Mouse (Mus musculus) liver, postnatal 0 days (tissue): ENCODE data around the gene Cask. TPM values are rescaled to one million over a fixed set of nuclear protein-coding genes. Genes with fewer than 3 reads are reported as not detected.

ENCODE experiments used
- ATAC-seq: fragments of 200-750 bp; cut with Nextera tagmentation; 2 replicates; pipeline ENCODE4 v1.8.0; 2017; ENCODE audit warnings: mild to moderate bottlenecking, moderate library complexity
- DNase-seq: peaks from one replicate; pipeline ENCODE4 v3.0.0-alpha.2; 2016
- H3K27ac ChIP-seq: fragments of 300-500 bp; sonication (generic); 2 replicates; pipeline ENCODE4 v1.5.1; 2014; ENCODE audit warnings: antibody characterized with exemption, moderate library complexity, mild to moderate bottlenecking, low read depth
- H3K27me3 ChIP-seq: fragments of 300-500 bp; sonication (generic); 2 replicates; pipeline ENCODE4 v1.6.1; 2014; ENCODE audit warnings: low read length, control low read depth, mixed read lengths; ENCODE audit not compliant: insufficient read depth
- H3K36me3 ChIP-seq: fragments of 300-500 bp; sonication (generic); replicated peaks from 2 replicates; pipeline ENCODE4 v1.6.1; 2014; ENCODE audit warnings: mild to moderate bottlenecking, control low read depth, low read length, moderate library complexity, mixed read lengths; ENCODE audit not compliant: insufficient read depth
- H3K4me1 ChIP-seq: fragments of 300-500 bp; sonication (generic); 2 replicates; pipeline ENCODE4 v1.6.1; 2014; ENCODE audit warnings: antibody characterized with exemption, mild to moderate bottlenecking, control low read depth; ENCODE audit not compliant: insufficient read depth
- H3K4me2 ChIP-seq: fragments of 300-500 bp; sonication (generic); 2 replicates; pipeline ENCODE4 v1.6.1; 2014; ENCODE audit warnings: low read depth, mild to moderate bottlenecking, low read length, moderate library complexity, mixed read lengths
- H3K4me3 ChIP-seq: fragments of 300-500 bp; sonication (generic); 2 replicates; pipeline ENCODE4 v1.5.1; 2014; ENCODE audit warnings: low read depth, low read length
- H3K9ac ChIP-seq: fragments of 300-500 bp; sonication (generic); replicated peaks from 2 replicates; pipeline ENCODE4 v1.6.1; 2014; ENCODE audit warnings: mild to moderate bottlenecking, moderate library complexity
- H3K9me3 ChIP-seq: fragments of 300-500 bp; sonication (generic); 2 replicates; pipeline ENCODE4 v1.6.1; 2016; ENCODE audit warnings: mild to moderate bottlenecking, control low read depth, low read length, mixed read lengths
- CTCF ChIP-seq: sonication (generic); IDR thresholded peaks from 2 replicates; pipeline ENCODE4 v1.5.1; 2016; ENCODE audit warnings: antibody characterized with exemption, low read depth
- EP300 ChIP-seq: IDR thresholded peaks from 2 replicates; pipeline ENCODE4 v1.6.1; 2016; ENCODE audit warnings: antibody characterized with exemption, low read depth, mild to moderate bottlenecking
- WGBS: fragments of 180-500 bp; shearing (Covaris S2); extraction: QIAGEN DNeasy Blood & Tissue Kit; methylation state at CpG from one replicate; pipeline ENCODE4 v1.1.7; 2014; ENCODE audit not compliant: insufficient replicate concordance; 5-methylcytosine and 5-hydroxymethylcytosine counted together
- microRNA-seq: library from miRNA; unstranded; fragments of <30 nt; microRNA quantifications from one replicate; pipeline ENCODE4, GENCODE M21; 2016
- polyA plus RNA-seq: library from polyadenylated mRNA; unstranded; fragments of >200 nt; fragmentation: Nextera tagmentation; extraction: Ambion mirVana; gene quantifications from 2 replicates; pipeline ENCODE4 v1.2.1, GENCODE M21; 2015

The Cask gene
- polyA plus RNA-seq, 1 experiment from 2014 or later: 1.9 TPM

DNA sequence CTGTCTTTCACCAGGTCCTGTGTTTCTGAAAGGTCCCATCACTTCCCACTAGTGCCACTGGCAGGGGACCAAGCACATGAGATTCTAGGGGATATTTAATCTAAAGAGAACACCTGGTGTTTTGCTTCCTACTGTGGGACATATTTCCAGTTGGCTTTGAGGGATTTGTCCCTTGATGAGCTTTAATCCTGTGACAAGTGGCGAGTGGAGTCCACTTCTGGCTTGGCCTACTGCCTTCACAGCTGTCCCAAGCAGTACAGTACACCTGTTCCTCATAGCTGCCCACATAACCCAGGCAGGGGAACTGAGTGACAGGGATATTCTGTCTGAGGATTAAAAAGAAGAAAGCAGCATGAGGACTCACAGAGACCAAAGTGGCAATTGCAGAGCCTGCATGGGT lies 375.8 kb downstream of the Cask start:
- 52% methylated on average over 1 of the region's 1 CpGs for WGBS
- ATAC-seq (no peak), DNase-seq (no peak)
- Histone ChIP-seq H3K4me1 (no peaks in the 10 kb centered on the region), H3K9me3 (no peaks in the 10 kb centered on the region), H3K4me2 (no peak overlapping the region), H3K4me3 (no peak overlapping the region), H3K27ac (no peak overlapping the region), H3K36me3 (no peaks in the 10 kb centered on the region), H3K27me3 (no peaks in the 10 kb centered on the region), H3K9ac (no peak overlapping the region)
- TF ChIP-seq CTCF (no peak), EP300 (no peak)

DNA sequence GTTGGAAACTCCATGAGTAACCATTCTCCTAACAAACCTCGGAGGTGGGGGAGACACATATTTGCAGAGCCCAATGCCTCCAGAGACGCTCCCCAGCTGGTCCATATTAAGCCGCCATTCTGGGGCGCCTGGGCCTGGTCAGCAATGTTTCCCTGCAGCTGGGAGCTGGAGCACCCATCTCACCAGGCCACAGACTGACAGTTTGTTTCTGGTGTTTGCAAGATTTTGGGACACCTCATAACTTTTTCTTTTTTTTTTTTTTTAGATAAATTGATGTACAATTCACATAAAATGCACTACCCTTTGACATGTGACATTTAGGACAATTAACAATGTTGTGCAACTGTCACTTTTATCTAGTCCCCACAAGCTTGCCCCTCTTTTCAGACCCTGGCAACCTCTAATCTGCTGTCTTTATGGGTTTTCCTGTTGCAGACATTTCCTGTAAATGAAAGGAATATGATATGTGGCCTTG lies 378.4 kb downstream of the Cask start:
- H3K4me1 ChIP-seq: no peaks in the 10 kb centered on the region
- no peak overlapping the region for H3K4me2 ChIP-seq
- TF ChIP-seq EP300: peak; percentile 50; the same call in 1 of the 2 replicates
- no peak for TF ChIP-seq CTCF
- H3K9me3 ChIP-seq: no peaks in the 10 kb centered on the region
- H3K27ac ChIP-seq: no peak overlapping the region
- H3K36me3 ChIP-seq: no peaks in the 10 kb centered on the region
- DNase-seq (no peak), ATAC-seq (no peak)
- 79% methylated on average over 4 of the region's 4 CpGs for WGBS
- no peaks in the 10 kb centered on the region for H3K27me3 ChIP-seq
- H3K4me3 ChIP-seq: no peak overlapping the region
- H3K9ac ChIP-seq: no peak overlapping the region

DNA sequence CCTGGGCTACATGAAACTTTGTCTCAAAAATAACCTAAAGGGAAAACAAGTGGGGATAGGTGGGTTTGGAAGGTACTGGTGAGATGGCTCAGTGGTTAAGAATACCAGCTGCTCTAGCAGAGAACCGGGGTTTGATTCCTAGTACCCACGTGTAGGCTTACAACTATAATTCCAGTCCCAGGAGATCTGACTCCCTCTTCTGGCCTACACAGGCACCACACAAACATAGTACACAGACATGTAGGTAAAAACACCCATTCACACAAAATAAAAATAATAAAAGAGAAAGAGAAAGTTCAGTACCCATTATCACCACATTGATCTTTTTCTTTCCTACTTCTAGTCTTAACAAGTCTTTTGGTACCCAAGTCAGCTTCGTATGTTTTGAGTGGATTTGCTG lies 379.2 kb downstream of the Cask start:
- DNase-seq (no peak), ATAC-seq (no peak)
- H3K4me2 ChIP-seq: no peak overlapping the region
- no peaks in the 10 kb centered on the region for H3K4me1 ChIP-seq
- H3K9me3 ChIP-seq: no peaks in the 10 kb centered on the region
- TF ChIP-seq EP300 (no peak), CTCF (no peak; the same call in 1 of the 2 replicates)
- no peak overlapping the region for H3K27ac ChIP-seq
- WGBS: 87% methylated on average over 3 of the region's 3 CpGs
- no peak overlapping the region for H3K9ac ChIP-seq
- no peaks in the 10 kb centered on the region for H3K36me3 ChIP-seq
- no peak overlapping the region for H3K4me3 ChIP-seq
- no peaks in the 10 kb centered on the region for H3K27me3 ChIP-seq

DNA sequence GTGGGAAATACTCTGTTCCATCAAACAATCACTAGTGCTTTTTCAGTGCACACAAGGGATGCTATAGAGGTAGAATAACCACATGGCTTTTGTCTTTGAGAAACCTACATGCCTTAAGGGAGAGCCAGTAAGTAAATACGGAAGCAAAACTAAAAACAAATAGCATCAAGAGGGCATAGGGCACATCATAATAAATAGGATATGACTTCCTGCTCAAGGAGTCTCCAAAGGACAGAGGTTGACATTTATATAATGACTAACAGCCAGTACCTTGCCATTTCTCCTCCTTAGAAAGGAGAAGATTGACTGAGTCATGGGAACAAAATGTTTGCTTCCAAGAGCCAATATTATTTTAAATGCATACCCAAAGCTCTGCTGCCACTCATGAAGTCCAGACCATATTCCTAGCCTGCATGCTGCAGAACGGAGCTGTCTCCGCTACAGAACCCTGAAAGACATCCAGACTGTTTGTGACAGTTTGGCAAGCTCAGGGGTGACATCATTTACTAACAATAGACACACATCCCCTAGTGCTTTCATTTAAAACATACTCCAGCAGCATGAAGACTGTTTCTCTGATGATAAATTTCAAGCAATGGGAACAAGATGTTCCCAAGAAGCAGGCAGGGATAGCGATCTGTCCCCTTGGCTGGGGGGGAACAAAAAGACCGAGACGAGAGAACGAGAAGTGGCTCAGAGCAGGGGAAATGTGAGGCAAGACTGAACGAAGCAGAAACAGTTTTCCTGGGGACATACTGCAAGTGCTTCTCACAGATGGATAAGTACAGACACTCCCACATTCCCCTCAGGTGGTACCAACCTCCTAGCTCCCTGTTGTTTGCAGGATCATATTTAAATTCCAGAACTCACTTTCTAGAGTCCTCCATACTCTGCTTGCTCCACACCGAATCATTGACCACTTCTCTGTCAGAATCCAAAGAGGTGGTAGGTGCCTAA lies 381.7 kb downstream of the Cask start:
- DNase-seq (no peak), ATAC-seq (0 out of 2 replicates have a peak, but pooled peaks have one; percentile 35)
- 45% methylated on average over 9 of the region's 9 CpGs for WGBS
- no peaks in the 10 kb centered on the region for H3K36me3 ChIP-seq
- TF ChIP-seq EP300: 0 out of 2 replicates have a peak, but pooled peaks have one; percentile 38
- TF ChIP-seq CTCF: no peak
- H3K27me3 ChIP-seq: no peaks in the 10 kb centered on the region
- no peak overlapping the region for H3K4me3 ChIP-seq
- H3K9ac ChIP-seq: no peak overlapping the region
- no peaks in the 10 kb centered on the region for H3K9me3 ChIP-seq
- no peak overlapping the region for H3K27ac ChIP-seq
- H3K4me1 ChIP-seq: no peaks in the 10 kb centered on the region
- no peak overlapping the region for H3K4me2 ChIP-seq

DNA sequence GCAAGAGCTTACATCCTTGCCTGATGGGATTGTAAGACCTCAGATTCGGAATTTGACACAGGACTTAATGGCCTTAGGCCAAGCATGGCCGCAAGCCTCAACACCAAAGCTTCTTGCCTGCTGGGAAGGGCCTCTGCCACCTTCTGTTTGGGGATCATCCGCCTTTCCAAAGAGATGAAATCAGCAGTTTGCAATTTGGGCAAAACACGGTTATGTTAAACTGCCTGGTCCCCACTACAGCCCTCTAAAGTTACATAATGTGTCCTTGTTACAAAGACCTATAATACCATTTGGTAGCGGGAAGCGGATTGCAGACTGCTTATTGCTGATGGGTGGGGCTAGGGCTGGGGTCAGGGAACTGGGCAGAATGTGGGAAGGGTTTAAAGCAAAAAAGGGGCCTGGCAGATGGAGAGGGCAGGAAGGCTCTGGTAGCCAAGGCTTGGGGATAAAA lies 384.0 kb downstream of the Cask start:
- Histone ChIP-seq H3K9me3 (no peaks in the 10 kb centered on the region), H3K27ac (no peak overlapping the region), H3K4me2 (no peak overlapping the region), H3K4me3 (no peak overlapping the region), H3K36me3 (no peaks in the 10 kb centered on the region), H3K27me3 (no peaks in the 10 kb centered on the region), H3K4me1 (no peaks in the 10 kb centered on the region), H3K9ac (no peak overlapping the region)
- no peak for DNase-seq
- WGBS: 83% methylated on average over 6 of the region's 6 CpGs
- ATAC-seq: no peak
- TF ChIP-seq CTCF: no peak
- no peak for TF ChIP-seq EP300

Small RNA genes lying within 50 kb of the gene (microRNA-seq; reads per million reads assigned to microRNA genes)
- not detected for gene Gm25246

Other genes with a start within 250 kb of the Cask start
- gene Gpr34, start 219.3 kb downstream of the Cask start, polyA plus RNA-seq: 0.51 and 0.53 TPM in 2 replicates
- 0.07 TPM in 1 of 2 replicates, not detected in the other for gene Gpr82, start 190.0 kb downstream of the Cask start, polyA plus RNA-seq